Mouse (Mus musculus): ENCODE measurements around the gene Klhdc8a. TPM values are rescaled to one million over a fixed set of nuclear protein-coding genes. Genes with fewer than 3 reads are reported as not detected.
A peak's percentile ranks its signal among the peaks of the same experiment; 100 is the strongest.

Gene Klhdc8a
- polyA plus RNA-seq, 1 experiment from 2014 or later = 3.4 TPM

DNA sequence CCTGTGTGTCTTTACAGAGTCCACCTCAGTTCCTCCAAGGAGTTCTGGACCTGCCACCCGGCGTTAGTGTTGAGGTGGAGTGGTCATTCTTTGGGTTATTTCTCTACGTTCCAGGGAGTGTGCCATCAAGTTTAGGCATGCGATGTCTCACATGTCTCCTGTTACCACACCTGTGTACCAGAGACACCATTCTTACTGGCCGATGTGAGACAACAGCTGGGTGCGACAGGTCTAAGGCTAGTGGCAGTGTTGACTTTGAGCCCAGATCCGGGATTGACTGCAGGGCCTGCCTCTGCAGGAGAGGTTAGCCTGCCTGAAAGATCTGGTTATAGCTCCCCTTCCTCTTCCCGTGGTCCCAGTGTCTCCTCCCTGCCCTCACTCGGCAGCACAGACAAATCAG lies 55.8 kb downstream of the Klhdc8a start:
- H3K4me2 ChIP-seq (ENCODE audit: low read length) = no peak overlapping the region
- 83% methylated on average over 9 of the region's 9 CpGs for WGBS
- H3K4me3 ChIP-seq (replicated peaks; ENCODE audit: low read length) = no peak overlapping the region
- no peaks in the 10 kb centered on the region for H3K27me3 ChIP-seq (replicated peaks; ENCODE audit: control insufficient read depth, insufficient read depth, low read length)
- peaks cover 10% of the 10 kb centered on the region; the same call in 1 of the 2 replicates for H3K4me1 ChIP-seq (replicated peaks; ENCODE audit: control insufficient read depth, insufficient read depth, low read length)
- no peak overlapping the region for H3K9ac ChIP-seq (replicated peaks; ENCODE audit: low read depth, low read length)
- H3K27ac ChIP-seq (ENCODE audit: low read length) = no peak overlapping the region
- peaks cover 7% of the 10 kb centered on the region for H3K36me3 ChIP-seq (ENCODE audit: control insufficient read depth, insufficient read depth)
- no peaks in the 10 kb centered on the region for H3K9me3 ChIP-seq (ENCODE audit: control insufficient read depth, low read length)
- no peak for ATAC-seq

DNA sequence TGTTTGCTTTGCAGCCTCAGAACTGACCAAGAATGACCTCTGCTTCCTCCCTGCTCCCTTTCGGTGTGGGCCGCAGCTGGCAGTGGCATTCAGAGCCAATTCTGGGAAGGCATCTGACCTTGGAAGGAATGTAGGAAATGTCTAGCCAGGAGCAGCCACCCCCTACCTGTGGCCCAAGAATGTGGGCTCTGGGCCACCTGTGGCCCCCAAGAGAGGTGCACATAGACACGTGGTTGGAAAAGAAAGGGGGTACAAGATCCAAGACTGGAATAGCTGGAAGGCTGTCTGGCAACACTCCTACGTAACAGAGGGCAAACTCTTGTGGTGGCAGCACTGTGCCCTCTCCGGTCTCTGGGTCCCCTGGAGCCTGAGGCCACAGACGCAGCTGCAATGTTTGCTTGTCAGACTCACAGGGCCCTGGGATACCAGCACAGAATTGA lies 56.8 kb downstream of the Klhdc8a start:
- Histone ChIP-seq H3K27ac (ENCODE audit: low read length) (peak overlapping the region; percentile 51; the same call in 1 of the 2 replicates), H3K36me3 (ENCODE audit: control insufficient read depth, insufficient read depth) (peaks cover 13% of the 10 kb centered on the region), H3K9me3 (ENCODE audit: control insufficient read depth, low read length) (no peaks in the 10 kb centered on the region), H3K27me3 (replicated peaks; ENCODE audit: control insufficient read depth, insufficient read depth, low read length) (no peaks in the 10 kb centered on the region), H3K9ac (replicated peaks; ENCODE audit: low read depth, low read length) (0 out of 2 replicates have a peak overlapping the region, but pooled peaks have one; percentile 5), H3K4me1 (replicated peaks; ENCODE audit: control insufficient read depth, insufficient read depth, low read length) (peaks cover 10% of the 10 kb centered on the region; the same call in 1 of the 2 replicates), H3K4me2 (ENCODE audit: low read length) (no peak overlapping the region), H3K4me3 (replicated peaks; ENCODE audit: low read length) (no peak overlapping the region)
- no peak for ATAC-seq
- 40% methylated on average over 6 of the region's 6 CpGs for WGBS

DNA sequence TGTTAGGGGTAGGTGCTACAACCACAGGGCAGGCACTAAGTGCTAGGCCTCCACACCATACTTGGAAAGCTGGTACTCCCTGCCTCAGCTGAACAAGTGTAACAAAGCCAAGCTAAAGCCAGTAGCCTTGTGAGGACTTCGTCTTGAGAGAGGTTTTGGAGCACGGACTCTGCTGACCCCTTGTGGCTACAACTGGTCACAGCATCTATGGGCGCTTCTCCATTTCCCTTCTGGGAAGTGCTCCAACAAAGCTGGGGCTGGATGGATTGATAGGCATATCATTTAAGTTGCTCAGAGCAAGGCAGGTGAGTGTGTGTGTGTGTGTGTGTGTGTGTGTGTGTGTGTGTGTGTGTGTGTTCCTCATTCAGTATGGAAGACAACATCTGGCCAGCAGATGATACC lies 57.4 kb downstream of the Klhdc8a start:
- no peaks in the 10 kb centered on the region for H3K27me3 ChIP-seq (replicated peaks; ENCODE audit: control insufficient read depth, insufficient read depth, low read length)
- no peak overlapping the region for H3K4me2 ChIP-seq (ENCODE audit: low read length)
- peak; percentile 66 for ATAC-seq
- peaks cover 20% of the 10 kb centered on the region for H3K36me3 ChIP-seq (ENCODE audit: control insufficient read depth, insufficient read depth)
- H3K27ac ChIP-seq (ENCODE audit: low read length) = peak overlapping the region; percentile 68
- H3K4me1 ChIP-seq (replicated peaks; ENCODE audit: control insufficient read depth, insufficient read depth, low read length) = peaks cover 10% of the 10 kb centered on the region; the same call in 1 of the 2 replicates
- no peak overlapping the region for H3K4me3 ChIP-seq (replicated peaks; ENCODE audit: low read length)
- no peak overlapping the region for H3K9ac ChIP-seq (replicated peaks; ENCODE audit: low read depth, low read length)
- no peaks in the 10 kb centered on the region for H3K9me3 ChIP-seq (ENCODE audit: control insufficient read depth, low read length)
- WGBS = 0% methylated on average over 3 of the region's 3 CpGs

DNA sequence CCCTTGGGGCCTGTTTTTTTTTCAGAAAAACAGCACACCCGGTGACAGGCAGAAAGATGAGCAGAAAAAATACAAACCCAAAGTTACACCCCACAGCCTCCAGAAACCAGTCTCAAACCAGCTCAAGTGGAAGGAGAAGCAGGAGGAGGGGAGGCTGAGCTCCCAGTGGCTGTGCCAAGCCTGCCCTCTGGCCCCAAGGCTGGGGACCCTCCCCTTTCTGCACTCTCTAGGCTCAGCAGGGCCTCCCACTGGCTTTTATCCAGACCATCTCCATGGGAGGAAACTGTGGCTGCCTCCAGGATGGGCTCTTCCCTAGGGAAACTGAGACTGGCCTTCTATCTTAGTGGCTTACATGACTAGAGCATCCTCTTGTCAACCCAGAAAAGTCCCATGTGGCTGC lies 58.4 kb downstream of the Klhdc8a start:
- no peak overlapping the region for H3K4me3 ChIP-seq (replicated peaks; ENCODE audit: low read length)
- no peak for ATAC-seq
- no peak overlapping the region for H3K9ac ChIP-seq (replicated peaks; ENCODE audit: low read depth, low read length)
- no peaks in the 10 kb centered on the region for H3K27me3 ChIP-seq (replicated peaks; ENCODE audit: control insufficient read depth, insufficient read depth, low read length)
- H3K9me3 ChIP-seq (ENCODE audit: control insufficient read depth, low read length) = no peaks in the 10 kb centered on the region
- WGBS = 68% methylated on average over 1 of the region's 1 CpGs
- H3K4me2 ChIP-seq (ENCODE audit: low read length) = no peak overlapping the region
- H3K27ac ChIP-seq (ENCODE audit: low read length) = no peak overlapping the region
- H3K36me3 ChIP-seq (ENCODE audit: control insufficient read depth, insufficient read depth) = peaks cover 23% of the 10 kb centered on the region
- H3K4me1 ChIP-seq (replicated peaks; ENCODE audit: control insufficient read depth, insufficient read depth, low read length) = peaks cover 10% of the 10 kb centered on the region; the same call in 1 of the 2 replicates

Other genes starting within 250 kb of the Klhdc8a start
- gene Mfsd4a, start 230.6 kb upstream of the Klhdc8a start, polyA plus RNA-seq (2015; fragmentation: Nextera tagmentation; extraction: Ambion mirVana) = 10.9 and 11.2 TPM in 2 replicates
- 0.48 and 1.9 TPM in 2 replicates for gene Cdk18, start 158.9 kb upstream of the Klhdc8a start, polyA plus RNA-seq (2015; fragmentation: Nextera tagmentation; extraction: Ambion mirVana)
- gene Lemd1, start 107.2 kb upstream of the Klhdc8a start, polyA plus RNA-seq (2015; fragmentation: Nextera tagmentation; extraction: Ambion mirVana) = 14.9 and 18.4 TPM in 2 replicates
- 2.5 and 3.3 TPM in 2 replicates for gene AC124108.1, start 107.2 kb upstream of the Klhdc8a start, polyA plus RNA-seq (2015; fragmentation: Nextera tagmentation; extraction: Ambion mirVana)
- 0.86 TPM in 1 of 2 replicates, not detected in the other for gene Gm10188, start 68.9 kb upstream of the Klhdc8a start, polyA plus RNA-seq (2015; fragmentation: Nextera tagmentation; extraction: Ambion mirVana)
- 13.3 and 13.4 TPM in 2 replicates for gene Nuak2, start 17.5 kb downstream of the Klhdc8a start, polyA plus RNA-seq (2015; fragmentation: Nextera tagmentation; extraction: Ambion mirVana)
- 30.4 and 34.9 TPM in 2 replicates for gene Tmcc2, start 92.7 kb downstream of the Klhdc8a start, polyA plus RNA-seq (2015; fragmentation: Nextera tagmentation; extraction: Ambion mirVana)
- gene Dstyk, start 118.9 kb downstream of the Klhdc8a start, polyA plus RNA-seq (2015; fragmentation: Nextera tagmentation; extraction: Ambion mirVana) = 12.3 and 13.1 TPM in 2 replicates
- 55.4 and 59.0 TPM in 2 replicates for gene Rbbp5, start 178.7 kb downstream of the Klhdc8a start, polyA plus RNA-seq (2015; fragmentation: Nextera tagmentation; extraction: Ambion mirVana)
- 0.77 and 1.6 TPM in 2 replicates for gene Tmem81, start 207.6 kb downstream of the Klhdc8a start, polyA plus RNA-seq (2015; fragmentation: Nextera tagmentation; extraction: Ambion mirVana)
- 134 and 147 TPM in 2 replicates for gene Cntn2, start 244.6 kb downstream of the Klhdc8a start, polyA plus RNA-seq (2015; fragmentation: Nextera tagmentation; extraction: Ambion mirVana)